Mouse (Mus musculus): ENCODE data around the gene Tmem100.

- TF ChIP-seq CTCF (IDR thresholded peaks at IDR 0.05; ENCODE audit: low read depth) (no peak), EP300 (IDR thresholded peaks at IDR 0.05; ENCODE audit: low read depth) (no peak)
These were observed 14.9 kb upstream of the Tmem100 start for GRCm38 (mm10) chr11:90015281-90015680.

Data from liver, postnatal 0 days (tissue).